Mouse (Mus musculus) kidney, postnatal 4 days (tissue): ENCODE measurements around the gene Dvl2.

ENCODE experiments used
- DNase-seq, 2 experiments: peaks; one replicate each; pipeline ENCODE4 v3.0.0; 2021; ENCODE audit warnings: mixed read lengths in 2 of 2

Dvl2 gene

DNA sequence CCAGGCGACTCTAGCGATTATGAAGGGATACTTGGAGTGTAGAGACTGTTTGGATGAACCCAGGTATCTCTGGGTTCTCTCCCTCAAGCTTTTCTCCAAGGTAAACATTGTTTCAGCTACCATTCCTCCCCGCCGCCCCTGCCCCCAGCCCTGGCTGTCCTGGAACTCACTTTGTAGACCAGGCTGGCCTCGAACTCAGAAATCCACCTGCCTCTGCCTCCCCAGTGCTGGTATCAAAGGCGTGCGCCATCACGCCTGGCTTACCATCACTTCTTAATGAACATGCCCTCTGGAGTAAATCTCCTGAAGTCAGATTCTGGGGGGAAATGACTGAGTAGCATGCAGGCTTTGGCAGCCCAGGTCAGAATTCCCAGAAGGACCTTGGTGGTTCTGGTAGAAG lies 18.2 kb upstream of the Dvl2 start, which contains the start of gene Elp5:
TSS of gene Elp5 (minus strand) at position 293 of the 400 bp plus-strand sequence.
- no peak for DNase-seq

DNA sequence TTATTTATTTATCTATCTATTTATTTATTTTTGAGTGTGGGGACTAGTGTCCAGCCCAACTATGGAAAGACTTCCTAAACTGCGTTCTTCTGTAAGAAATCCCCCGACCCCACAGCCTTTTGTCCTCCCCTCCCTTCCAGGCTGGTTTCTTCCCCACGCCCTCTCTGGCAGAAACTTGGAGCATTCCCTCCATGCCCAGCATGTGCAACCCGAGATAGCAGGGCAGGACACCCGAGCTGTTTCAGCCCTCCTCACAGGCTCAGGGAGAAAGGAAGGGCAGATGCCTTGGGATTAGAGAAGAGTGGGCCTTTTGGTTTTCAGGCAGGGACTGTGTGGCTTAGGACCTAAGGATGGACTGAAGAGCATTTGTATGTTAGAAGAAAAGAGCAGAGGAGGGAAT lies 17.5 kb upstream of the Dvl2 start:
- DNase-seq = no peak

DNA sequence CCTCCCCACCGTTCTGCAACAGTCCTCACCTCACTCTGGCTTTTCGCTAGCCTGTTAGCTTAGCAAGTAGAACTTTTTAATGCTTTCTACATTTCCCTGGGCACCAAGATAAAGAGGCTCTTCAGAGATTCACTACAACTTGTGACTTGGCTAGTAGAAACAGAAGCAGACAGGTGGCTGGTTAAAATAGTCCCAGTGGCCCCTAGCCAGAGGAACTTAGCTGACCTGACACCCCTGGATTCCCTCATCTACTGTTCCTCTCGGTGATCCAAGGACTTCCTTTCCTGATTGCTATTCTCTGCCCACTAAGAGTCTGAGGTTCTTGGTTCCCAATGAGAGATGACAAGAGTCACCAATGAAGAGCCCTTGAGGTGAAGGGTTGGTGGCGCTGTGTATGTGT lies 17.0 kb upstream of the Dvl2 start:
- DNase-seq = no peak

DNA sequence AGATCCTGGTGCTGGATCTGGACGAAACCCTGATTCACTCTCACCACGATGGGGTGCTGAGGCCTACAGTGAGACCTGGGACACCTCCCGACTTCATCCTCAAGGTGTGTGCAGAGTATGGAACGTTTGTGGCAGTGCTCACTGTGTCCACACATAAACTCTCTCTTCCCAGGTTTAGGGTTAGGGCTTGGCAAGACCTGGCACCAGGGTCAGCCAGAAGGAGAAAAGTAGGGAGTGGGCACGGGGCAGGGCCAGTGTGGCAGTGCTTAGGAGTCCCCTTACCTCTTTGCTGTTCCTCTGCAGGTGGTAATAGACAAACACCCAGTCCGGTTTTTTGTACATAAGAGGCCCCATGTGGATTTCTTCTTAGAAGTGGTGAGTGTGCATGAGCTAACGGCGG lies 16.0 kb upstream of the Dvl2 start:
- no peak for DNase-seq

DNA sequence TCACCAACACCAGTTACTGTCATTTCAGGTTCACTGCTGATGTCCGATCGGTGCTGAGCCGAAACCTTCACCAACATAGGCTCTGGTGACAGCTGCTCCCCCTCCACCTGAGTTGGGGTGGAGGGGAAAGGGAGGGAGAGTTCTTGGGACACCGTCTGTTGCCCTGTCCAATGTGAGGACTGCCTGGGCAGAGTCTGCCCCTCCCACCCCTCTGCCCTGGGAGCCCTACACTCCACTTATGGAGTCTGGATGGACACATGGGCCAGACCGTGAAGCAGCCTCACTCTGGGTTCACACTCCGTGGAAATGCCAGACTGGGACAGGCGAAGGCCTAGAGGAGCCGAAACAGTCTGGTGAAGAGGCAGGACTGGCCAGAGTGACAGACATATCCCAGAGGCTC lies 10.4 kb upstream of the Dvl2 start:
- DNase-seq = no peak

DNA sequence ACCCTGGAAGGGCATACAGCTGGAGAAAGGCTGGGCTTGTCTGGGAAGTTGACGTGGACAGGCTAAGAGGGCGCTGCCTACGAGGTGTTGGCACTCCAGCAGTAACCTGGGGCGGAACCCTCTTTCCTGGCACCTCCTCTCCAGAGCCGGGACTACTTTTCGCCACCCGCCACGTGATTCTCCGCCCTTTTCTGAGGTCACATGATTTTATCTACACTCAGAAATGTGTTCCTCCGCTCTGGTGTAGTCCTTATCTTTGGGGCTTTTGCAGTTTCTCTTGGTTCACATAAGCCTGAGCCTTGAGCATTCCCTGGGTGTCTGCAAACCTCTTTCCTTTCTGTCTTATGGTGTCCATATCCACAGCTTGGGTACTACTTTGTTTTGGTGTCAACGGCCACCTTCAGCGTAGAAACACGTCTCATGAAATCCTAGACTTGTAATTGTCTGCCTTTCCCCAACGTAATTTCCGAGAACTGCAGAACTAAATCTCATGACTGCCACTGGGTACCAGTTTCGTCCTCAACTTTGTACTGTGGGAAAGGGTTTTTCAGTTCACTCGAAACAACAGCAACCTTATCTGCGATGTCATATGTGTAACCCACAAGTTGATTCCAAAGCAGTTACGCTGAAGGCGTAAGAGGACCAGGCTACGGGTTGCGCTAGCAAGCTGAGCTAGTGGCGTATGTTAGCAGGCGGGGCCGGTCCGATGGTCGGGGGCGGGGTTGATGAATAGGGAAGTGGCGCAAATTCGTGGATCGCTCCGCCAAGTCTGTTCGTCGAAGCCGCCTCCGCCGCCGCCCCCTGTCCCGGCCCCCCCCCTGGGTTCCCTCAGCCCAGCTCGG lies 9.3 kb upstream of the Dvl2 start, which contains the start of gene Gabarap:
TSS of gene Gabarap (plus strand) at position 294 of the 842 bp plus-strand sequence.
- DNase-seq = peak; percentile 97 to 98

DNA sequence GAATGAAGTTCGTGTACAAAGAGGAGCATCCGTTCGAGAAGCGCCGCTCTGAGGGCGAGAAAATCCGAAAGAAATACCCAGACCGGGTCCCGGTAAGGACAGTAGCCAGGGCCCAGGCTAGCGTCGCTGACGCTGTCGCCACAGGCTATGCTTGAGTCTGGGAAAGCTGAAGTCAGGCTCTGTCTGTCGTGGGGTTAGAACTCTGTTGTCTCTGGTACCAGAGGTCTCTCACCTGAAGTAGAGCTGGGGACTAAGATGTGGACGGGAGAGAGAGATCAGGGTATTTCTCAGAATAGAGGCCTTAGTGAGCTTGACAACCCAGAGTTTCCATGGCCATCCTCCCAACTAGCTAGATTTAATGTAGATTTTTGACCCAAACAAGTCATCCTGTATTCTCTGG lies 8.7 kb upstream of the Dvl2 start:
- DNase-seq = no peak

DNA sequence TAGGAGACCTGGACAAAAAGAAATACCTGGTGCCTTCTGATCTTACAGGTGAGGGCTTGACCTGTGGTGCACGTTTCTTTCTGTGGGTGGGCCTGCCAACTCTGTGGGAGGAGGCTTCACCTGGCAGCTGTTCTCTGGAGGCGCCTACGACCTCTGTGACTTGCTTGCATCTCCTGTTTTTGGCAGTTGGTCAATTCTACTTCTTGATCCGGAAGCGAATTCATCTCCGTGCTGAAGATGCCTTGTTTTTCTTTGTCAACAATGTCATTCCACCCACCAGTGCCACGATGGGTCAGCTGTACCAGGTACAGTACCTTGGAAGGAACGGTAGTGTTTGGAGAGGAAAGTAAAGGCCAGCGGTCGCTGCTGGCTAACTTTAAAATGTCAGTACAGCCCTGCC lies 8.0 kb upstream of the Dvl2 start:
- DNase-seq = no peak

DNA sequence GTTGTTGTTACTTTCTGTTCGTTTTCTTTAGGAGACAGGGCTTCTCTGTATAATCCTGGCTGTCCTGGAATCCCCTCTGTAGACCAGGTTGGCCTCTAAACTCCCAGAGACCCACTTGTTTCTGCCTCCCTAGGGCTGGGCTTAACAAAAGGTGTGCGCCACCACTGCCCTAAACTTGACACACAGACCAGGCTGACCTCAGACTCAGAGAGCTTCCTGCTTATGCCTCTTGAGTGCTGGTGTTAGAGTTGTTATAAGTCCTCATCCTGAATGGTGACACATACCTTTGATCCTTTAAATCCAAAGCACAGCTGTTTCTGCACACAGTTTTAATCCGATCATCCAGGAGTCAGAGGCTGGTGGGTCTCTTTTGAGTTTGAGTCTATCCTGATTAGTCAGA lies 7.5 kb upstream of the Dvl2 start:
- DNase-seq = no peak

DNA sequence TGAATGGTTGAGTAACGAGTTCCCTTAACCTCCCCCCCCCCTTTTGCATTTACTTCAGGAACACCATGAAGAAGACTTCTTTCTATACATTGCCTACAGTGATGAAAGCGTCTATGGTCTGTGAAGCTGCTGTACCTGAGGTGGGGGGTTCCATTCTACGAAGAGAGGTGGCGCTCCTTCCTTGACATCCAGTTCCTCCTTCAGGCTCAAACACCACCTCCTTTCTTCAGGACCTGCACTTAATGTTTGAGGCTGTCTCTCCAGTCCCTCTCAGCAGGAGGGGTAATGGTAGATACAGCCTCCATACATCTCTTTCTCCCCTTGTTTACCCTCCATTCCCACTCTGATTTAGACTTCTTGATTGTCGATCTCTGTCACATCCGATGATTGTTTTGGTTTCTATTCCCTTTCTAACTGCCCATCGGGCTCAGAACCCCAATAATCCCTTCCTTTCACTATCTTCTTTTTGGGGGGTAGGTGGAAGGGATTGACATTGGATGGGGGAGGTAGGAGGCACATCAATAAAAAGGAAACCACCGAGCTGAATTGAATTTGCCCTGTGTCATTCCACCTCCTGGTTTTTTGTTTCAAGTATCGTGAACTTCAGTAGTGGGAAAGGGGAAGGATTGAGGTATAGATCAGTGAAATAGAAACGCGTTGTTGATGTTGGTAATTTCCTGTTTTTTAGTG lies 5.8 kb upstream of the Dvl2 start:
- no peak for DNase-seq

DNA sequence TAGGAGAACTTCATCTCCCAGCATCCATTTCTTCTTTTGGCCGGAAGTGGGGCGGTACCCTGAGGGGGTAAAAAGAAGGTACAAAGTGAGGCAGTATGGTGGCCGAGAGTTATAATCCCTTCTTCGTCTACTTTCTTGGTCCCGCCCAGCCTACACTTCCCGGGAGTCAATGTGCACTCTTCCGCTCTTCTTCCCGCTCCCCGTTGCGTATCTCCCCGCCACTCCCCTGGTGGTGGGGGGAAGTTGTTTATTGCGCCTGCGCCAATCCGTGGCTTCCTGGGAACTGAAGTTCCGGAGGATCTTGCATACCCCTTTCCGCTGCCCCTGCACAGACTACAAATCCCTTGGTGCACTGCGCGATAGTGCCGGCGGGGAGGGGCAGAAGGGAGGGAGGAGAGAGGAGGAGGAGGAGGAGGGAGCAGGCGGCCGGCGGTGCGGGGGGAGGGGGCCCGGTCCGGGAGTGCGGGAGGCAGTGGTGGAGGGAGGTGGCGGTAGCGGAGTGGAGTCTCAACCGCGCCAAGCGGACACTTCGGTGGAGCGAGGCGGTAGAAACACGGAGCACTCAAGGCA lies 4.9 kb upstream of the Dvl2 start, which contains the start of gene Phf23:
TSS of gene Phf23 (plus strand) at position 387 of the 570 bp plus-strand sequence.
- peak; percentile 97 to 98 for DNase-seq

DNA sequence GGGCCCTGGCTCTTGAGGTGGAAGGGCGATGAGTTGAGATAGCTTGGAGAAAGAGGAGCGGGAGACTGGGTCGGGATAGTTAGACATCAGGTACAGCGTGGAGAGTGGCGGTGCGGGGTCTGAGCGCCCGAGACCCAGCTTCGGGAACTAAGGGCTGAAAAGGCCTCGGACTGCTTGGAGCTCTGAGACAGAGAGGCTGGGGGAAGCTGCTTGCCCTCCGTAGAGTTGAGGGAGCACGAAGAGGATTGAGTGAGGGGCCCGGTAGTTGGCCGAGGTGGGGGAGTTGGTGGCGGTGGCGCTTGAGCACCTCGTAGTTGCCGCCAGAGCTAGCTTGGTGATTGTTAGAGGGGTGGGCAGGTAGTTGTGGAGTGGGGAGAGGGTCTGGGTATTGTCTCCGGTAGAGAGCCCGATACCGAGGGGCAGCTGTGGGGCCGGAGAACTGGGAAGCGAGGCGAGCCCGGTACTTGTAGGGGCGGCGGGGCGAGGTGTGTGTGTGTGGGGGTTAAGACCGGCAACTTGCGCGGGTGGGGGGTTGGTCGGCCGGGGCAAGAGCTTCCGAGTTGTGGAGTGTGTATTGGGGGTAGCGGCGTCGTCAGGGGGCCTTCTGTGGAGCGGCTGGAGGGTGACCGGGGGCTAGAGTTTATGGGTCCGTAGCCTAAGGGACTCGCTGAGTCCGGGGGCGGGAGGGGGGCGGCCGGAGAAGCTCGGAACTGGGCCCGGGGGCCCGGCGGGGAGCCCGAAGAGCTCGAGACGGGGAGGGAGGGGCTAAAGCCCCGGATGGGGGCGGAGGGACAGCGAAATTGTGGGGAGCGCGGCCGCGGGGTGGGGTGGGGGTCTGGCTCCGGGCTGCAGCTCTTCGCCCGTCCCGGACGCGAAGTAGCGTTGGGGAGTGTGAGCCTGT lies 4.0 kb upstream of the Dvl2 start:
- peak in 1 of 2 experiments; percentile 51 for DNase-seq

DNA sequence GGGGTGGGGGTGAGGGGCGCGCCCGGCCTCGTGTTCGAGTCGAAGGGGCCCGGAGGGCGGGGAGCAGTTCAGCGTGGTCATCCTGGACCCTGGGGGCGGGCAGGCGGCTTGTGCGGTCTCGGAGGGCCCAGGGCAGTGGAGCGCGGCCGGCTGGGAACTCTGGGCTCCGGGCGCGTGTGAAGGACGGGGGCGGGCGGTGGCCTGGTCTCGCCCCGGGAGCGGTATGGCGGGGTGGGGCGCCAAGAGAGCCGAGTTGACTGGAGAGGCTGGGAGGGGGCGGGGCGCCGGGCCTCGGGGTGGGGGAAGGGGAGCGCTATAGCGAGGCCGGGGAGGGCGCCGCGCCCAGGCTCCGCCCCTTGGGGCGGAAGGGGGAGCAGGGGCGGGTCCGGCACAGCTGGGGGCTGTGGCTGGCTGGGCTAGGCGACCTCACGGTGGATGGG lies 3.3 kb upstream of the Dvl2 start:
- peak; percentile 94 to 96 for DNase-seq

DNA sequence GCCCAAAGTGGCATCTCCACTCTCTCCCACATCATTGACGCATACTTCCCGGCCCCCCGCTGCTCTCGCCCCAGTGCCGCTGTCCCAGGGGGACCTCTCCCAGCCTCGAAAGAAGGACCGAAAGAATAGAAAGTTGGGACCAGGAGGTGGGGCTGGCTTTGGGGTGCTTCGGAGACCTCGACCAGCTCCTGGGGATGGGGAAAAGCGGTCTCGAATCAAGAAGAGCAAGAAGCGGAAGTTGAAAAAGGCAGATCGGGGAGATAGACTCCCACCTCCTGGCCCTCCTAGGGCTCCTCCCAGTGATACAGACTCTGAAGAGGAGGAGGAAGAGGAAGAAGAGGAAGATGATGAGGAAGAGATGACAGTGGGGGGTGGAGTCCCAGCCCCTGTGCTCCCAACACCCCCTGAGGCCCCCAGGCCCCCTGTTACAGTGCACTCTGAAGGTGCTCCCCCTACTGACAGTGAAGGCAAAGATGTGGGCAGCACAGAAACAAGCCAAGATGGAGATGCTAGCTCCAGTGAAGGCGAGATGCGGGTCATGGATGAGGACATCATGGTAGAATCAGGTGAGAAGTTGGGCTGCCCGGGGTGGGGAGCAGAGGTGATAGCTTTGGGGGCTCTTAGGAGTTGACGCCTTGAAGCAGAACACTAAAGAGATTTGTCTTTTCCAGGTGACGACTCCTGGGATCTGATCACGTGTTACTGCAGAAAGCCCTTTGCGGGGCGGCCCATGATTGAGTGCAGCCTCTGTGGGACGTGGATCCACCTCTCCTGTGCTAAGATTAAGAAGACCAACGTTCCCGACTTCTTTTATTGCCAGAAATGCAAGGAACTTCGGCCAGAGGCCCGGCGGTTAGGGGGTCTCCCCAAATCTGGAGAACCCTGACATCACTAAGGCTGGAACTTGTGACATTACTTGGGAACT lies 1.6 kb upstream of the Dvl2 start:
- DNase-seq = no peak

DNA sequence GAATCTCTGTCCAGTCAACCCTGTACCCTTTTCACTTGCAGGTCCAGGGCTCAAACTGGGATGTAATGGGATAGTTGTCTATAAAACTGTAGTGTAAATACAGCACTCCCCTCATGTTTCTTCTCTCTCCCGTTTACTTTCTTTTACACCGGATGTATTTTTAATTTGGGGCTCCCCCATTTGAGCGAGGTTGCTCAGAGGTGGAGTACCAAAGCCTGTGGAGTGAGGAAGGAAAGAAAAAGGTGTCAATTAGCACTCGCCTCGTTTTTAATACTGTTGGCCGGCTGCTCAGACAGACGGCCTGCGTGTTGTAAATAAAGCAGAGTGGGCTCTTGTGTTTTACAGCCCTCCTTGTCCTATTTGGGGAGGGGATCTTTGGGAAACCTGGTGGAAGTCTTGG lies 729 bp upstream of the Dvl2 start:
- no peak for DNase-seq

DNA sequence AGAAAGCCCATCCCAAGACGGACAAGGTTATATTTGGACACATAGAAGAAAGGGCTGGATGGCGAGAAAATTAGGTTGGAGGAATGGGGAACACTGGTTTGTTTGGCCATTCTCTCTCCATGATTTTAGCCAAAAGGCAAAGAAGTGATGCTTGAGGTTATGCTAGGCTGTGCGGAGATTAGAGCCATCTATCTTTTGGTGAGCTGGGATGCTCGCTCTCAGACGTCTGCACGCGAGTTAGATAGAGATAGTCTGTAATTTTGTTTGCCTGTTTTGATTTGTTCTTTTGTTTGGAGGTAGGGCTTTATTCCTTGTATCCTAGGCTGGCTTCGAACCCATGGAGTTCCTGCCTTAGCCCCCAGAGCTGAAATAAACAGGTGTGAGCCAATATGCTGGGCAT lies 764 bp downstream of the Dvl2 start:
- DNase-seq = no peak

DNA sequence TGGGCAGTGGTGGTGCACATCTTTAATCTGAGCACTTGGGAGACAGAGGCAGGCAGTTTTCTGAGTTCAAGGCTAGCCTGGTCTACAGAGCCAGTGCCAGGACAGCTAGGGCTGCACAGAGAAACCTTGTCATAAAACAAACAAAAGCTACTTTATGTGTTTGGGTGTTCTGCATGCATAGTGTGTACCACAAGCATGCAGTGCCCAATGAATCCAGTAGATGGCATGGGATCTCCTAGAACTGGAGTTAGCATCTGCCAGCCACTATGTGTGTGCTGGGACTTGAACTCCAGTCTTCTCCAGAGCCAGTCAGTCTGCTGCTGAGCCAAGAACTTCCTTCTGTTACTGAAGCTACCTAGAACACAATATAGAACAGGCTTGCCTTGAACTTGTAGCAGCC lies 1.5 kb downstream of the Dvl2 start:
- DNase-seq = peak; percentile 77 to 82

DNA sequence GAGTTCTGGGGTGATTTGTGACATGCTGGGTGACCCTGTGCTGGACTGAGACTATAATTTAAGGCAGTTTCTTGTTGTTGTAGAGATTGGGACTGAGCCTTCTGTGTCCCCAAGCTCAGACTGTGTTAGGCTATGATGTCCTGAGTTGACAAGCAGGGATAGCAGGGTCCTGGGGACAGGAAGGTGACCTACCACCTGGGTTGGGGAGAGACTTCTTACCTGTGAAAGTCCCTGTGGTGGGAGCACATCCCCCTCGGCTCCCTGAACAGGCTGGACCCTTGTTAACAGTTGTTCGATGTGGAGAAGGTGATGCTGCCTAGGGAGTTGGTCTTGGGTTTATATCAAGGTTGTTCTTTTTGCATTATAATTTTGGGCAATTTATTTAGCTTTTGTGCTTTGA lies 2.1 kb downstream of the Dvl2 start:
- no peak for DNase-seq

DNA sequence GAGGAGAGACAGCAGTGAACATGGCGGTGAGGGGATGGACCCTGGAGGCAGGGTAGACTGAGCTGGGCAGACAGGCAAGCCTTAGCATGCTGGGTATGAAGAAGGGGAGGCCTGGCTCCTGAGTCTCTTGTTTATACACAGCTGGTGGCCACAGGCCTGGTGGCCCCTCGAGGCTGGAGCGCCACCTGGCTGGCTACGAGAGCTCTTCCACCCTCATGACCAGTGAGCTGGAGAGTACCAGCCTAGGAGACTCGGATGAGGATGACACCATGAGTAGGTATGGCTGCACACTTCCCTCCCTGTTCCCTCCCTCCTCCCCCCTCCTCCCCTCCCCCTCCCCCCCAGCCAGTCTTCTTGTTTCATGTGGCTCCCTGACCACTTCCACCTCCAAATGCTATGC lies 5.1 kb downstream of the Dvl2 start:
- DNase-seq = peak in 1 of 2 experiments; percentile 63

DNA sequence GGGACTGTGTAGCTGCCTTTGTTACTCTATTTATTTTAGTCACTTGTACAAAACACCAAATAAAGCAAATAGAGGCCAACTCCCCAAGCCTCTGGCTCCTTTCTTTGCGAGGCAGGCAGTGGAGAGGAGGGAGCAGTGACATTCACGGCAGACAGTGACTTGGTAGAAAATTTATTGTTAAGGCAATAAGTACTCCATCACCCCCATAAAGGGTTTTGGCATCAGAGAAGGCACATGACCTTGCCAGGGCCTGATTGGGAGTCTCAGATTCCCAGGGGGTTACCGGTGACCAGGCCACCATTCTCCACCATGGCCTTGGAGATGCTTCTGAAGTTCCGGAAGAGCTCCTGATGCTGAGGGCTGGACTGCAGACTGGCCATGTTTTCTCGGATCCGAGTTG lies 9.6 kb downstream of the Dvl2 start:
- no peak for DNase-seq

DNA sequence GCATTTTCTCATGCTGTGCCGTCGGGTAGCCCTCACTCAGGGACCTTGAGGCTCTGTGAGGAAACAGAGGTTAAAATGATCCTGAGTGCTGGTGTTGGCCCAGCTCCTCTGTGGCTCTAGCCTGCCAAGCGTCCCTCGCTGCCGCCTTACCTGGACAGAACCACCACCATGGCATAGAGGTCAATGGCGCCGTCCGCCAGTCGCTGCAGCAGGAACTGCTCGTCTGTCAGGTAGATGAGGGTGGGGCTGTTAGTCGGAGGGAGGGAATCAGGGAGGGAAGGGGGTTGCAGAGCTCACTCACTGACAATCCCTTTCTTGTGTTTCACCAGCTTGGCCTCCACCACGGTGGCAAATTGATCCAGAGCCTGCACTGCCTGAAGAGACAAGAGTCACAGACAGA lies 10.2 kb downstream of the Dvl2 start:
- DNase-seq = no peak

DNA sequence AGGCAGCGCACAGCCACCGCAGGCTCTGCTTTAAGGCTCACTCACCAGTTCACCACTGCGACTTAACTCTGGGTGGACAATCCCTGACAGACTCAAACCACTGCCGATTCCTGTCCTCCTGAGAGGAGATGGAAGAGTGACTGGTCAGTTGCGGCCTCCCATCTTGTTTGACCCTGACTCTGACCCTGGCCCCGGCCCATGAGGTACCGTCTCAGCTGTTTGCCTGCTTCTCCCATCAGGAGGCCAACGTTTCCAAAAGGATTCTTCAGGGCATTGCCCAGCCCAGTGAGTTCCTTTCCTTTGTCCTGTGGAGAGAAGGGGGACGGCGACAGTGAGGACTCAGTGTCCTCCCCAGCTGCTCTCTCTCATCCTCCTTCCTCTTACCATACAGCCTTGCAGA lies 10.6 kb downstream of the Dvl2 start:
- no peak for DNase-seq
